Mouse (Mus musculus): ENCODE measurements around the gene Amigo1.
A peak's percentile ranks its signal among the peaks of the same experiment; 100 is the strongest.
"Not testable (repeated sequence)": the region's sequence is repeated elsewhere in the genome, so short reads cannot be mapped to it uniquely, and the experiment has no call there.

Gene Amigo1

GRCm38 (mm10) chr3:108210771-108211139 is 24.6 kb downstream of the Amigo1 start, which contains the start of gene Atxn7l2:
Gene Atxn7l2 (minus strand): TSS chr3:108210934.
- no peak for DNase-seq

- DNase-seq: no peak
Observed at GRCm38 (mm10) chr3:108211845-108212244, 25.7 kb downstream of the Amigo1 start.

- DNase-seq: no peak
Observed at GRCm38 (mm10) chr3:108212406-108212805, 26.3 kb downstream of the Amigo1 start.

- DNase-seq: no peak
Observed at GRCm38 (mm10) chr3:108214734-108215133, 28.6 kb downstream of the Amigo1 start.

- no peak for DNase-seq
Observed at GRCm38 (mm10) chr3:108220661-108221060, 34.5 kb downstream of the Amigo1 start.

GRCm38 (mm10) chr3:108225711-108226557 is 39.8 kb downstream of the Amigo1 start:
- DNase-seq: peak; percentile 77

- DNase-seq: peak; percentile 83
Observed at GRCm38 (mm10) chr3:108226558-108227350, 40.6 kb downstream of the Amigo1 start, which contains the start of gene Sypl2. Gene Sypl2 (minus strand): TSS chr3:108226648.

GRCm38 (mm10) chr3:108227521-108227920 is 41.4 kb downstream of the Amigo1 start:
- no peak for DNase-seq

GRCm38 (mm10) chr3:108231646-108232045 is 45.5 kb downstream of the Amigo1 start:
- no peak for DNase-seq

GRCm38 (mm10) chr3:108237474-108238102 is 51.5 kb downstream of the Amigo1 start:
- DNase-seq: not testable (repeated sequence)

GRCm38 (mm10) chr3:108241243-108241839 is 55.2 kb downstream of the Amigo1 start:
- no peak for DNase-seq

Data from kidney, postnatal 14 days (tissue).